Mouse (Mus musculus) urinary bladder, postnatal 25 days (tissue): ENCODE data around the gene S1pr1.

Experiments used
- DNase-seq: peaks from one replicate; pipeline ENCODE4 v3.0.0; 2022; ENCODE audit warnings: low spot score

The S1pr1 gene

GRCm38 (mm10) chr3:115711924-115712807, 2.7 kb downstream of the S1pr1 start:
- DNase-seq: no peak

- DNase-seq: no peak
Observed at GRCm38 (mm10) chr3:115711393-115711792, 3.5 kb downstream of the S1pr1 start.

GRCm38 (mm10) chr3:115710051-115710450, 4.8 kb downstream of the S1pr1 start:
- no peak for DNase-seq

- no peak for DNase-seq
Observed at GRCm38 (mm10) chr3:115709118-115709574, 5.7 kb downstream of the S1pr1 start.

GRCm38 (mm10) chr3:115706736-115707135, 8.1 kb downstream of the S1pr1 start:
- DNase-seq: no peak

GRCm38 (mm10) chr3:115704254-115704908, 10.5 kb downstream of the S1pr1 start:
- DNase-seq: no peak

- no peak for DNase-seq
Observed at GRCm38 (mm10) chr3:115703720-115704119, 11.2 kb downstream of the S1pr1 start.

GRCm38 (mm10) chr3:115702089-115702488, 12.8 kb downstream of the S1pr1 start:
- DNase-seq: no peak

GRCm38 (mm10) chr3:115695194-115695891, 19.5 kb downstream of the S1pr1 start:
- no peak for DNase-seq

GRCm38 (mm10) chr3:115694168-115694567, 20.7 kb downstream of the S1pr1 start:
- no peak for DNase-seq

- DNase-seq: no peak
Observed at GRCm38 (mm10) chr3:115693390-115693789, 21.5 kb downstream of the S1pr1 start.

GRCm38 (mm10) chr3:115692857-115693256, 22.0 kb downstream of the S1pr1 start:
- no peak for DNase-seq

- no peak for DNase-seq
Observed at GRCm38 (mm10) chr3:115692384-115692783, 22.5 kb downstream of the S1pr1 start.

- DNase-seq: no peak
Observed at GRCm38 (mm10) chr3:115689920-115690319, 25.0 kb downstream of the S1pr1 start.

- DNase-seq: no peak
Observed at GRCm38 (mm10) chr3:115689352-115689751, 25.5 kb downstream of the S1pr1 start.

- no peak for DNase-seq
Observed at GRCm38 (mm10) chr3:115687821-115688220, 27.1 kb downstream of the S1pr1 start.

GRCm38 (mm10) chr3:115682328-115683088, 32.4 kb downstream of the S1pr1 start:
- no peak for DNase-seq

GRCm38 (mm10) chr3:115681184-115681583, 33.7 kb downstream of the S1pr1 start:
- DNase-seq: no peak

- DNase-seq: no peak
Observed at GRCm38 (mm10) chr3:115679022-115679421, 35.9 kb downstream of the S1pr1 start.

- no peak for DNase-seq
Observed at GRCm38 (mm10) chr3:115675546-115676535, 39.0 kb downstream of the S1pr1 start.

- DNase-seq: no peak
Observed at GRCm38 (mm10) chr3:115674665-115675064, 40.2 kb downstream of the S1pr1 start.
